Mouse (Mus musculus) erythroblast, embryonic 14.5 days (primary cell): ENCODE data around the gene Fam118a.

ENCODE experiments used
- GATA1 ChIP-seq: IDR thresholded peaks from 2 replicates; pipeline ENCODE4 v1.6.1; 2012; ENCODE audit warnings: low read length, inconsistent platforms, mixed read lengths
- TAL1 ChIP-seq: IDR thresholded peaks from 3 replicates; pipeline ENCODE4 v1.6.1; 2012; ENCODE audit warnings: low read length, inconsistent platforms, mixed read lengths

DNA sequence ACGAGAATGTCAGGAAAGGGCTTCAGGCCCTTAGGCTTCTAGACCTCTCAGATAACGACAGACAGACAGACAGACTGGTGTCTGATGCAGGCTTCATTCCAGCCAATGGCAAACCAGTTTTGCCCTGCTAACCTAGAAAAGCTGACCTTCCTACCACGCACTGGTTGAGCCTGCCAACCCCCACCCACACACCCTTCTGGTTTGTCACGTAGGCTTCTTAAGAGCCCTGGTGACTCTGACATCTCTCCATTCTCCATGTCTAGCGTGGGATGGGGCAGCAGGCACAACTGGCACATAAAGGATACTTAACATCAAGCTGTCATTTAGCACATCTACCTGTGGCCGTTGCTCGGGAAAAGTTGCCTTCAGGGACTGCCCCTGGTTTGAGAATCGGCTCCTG lies 19.1 kb upstream of the Fam118a start:
- no peak for TF ChIP-seq TAL1
- no peak for TF ChIP-seq GATA1
